Mouse (Mus musculus) forebrain, embryonic 12.5 days (tissue): ENCODE measurements around the gene Tsr3. TPM values are rescaled to one million over a fixed set of nuclear protein-coding genes. Genes with fewer than 3 reads are reported as not detected.
A peak's percentile ranks its signal among the peaks of the same experiment; 100 is the strongest.

Source experiments
- ATAC-seq: fragments of 200-750 bp; cut with Nextera tagmentation; 2 replicates; pipeline ENCODE4 v1.8.0; 2017; ENCODE audit warnings: moderate TSS enrichment; ENCODE audit not compliant: low FRiP score
- H3K27ac ChIP-seq: fragments of 300-500 bp; sonication (generic); 2 replicates; pipeline ENCODE4 v1.5.1; 2016; ENCODE audit warnings: mild to moderate bottlenecking
- H3K27me3 ChIP-seq: fragments of 300-500 bp; sonication (generic); 2 replicates; pipeline ENCODE4 v1.6.1; 2016; ENCODE audit warnings: mild to moderate bottlenecking
- H3K36me3 ChIP-seq: fragments of 300-500 bp; sonication (generic); replicated peaks from 2 replicates; pipeline ENCODE4 v1.6.1; 2016; ENCODE audit warnings: mild to moderate bottlenecking
- H3K4me1 ChIP-seq: fragments of 300-500 bp; sonication (generic); 2 replicates; pipeline ENCODE4 v1.6.1; 2016
- H3K4me2 ChIP-seq: fragments of 300-500 bp; sonication (generic); 2 replicates; pipeline ENCODE4 v1.6.1; 2016; ENCODE audit warnings: mild to moderate bottlenecking, moderate library complexity
- H3K4me3 ChIP-seq: fragments of 300-500 bp; sonication (generic); replicated peaks from 2 replicates; pipeline ENCODE4 v1.5.1; 2016; ENCODE audit warnings: mild to moderate bottlenecking
- H3K9ac ChIP-seq: fragments of 300-500 bp; sonication (generic); 2 replicates; pipeline ENCODE4 v1.6.1; 2016; ENCODE audit warnings: mild to moderate bottlenecking
- H3K9me3 ChIP-seq: fragments of 300-500 bp; sonication (generic); 2 replicates; pipeline ENCODE4 v1.6.1; 2016
- WGBS: fragments of 180-500 bp; shearing (Covaris S2); methylation state at CpG from one replicate; pipeline ENCODE4 v1.1.7; 2016; 5-methylcytosine and 5-hydroxymethylcytosine counted together
- polyA plus RNA-seq: library from polyadenylated mRNA; unstranded; fragments of >200 nt; fragmentation: Nextera tagmentation; extraction: Ambion mirVana; gene quantifications from 2 replicates; pipeline ENCODE4 v1.2.1, GENCODE M21; 2016

The Tsr3 gene
- polyA plus RNA-seq, 1 experiment from 2014 or later, result 64.2 TPM

GRCm38 (mm10) chr17:25250181-25250835, 10.3 kb downstream of the Tsr3 start:
- Histone ChIP-seq H3K4me1 (peaks cover 34% of the 10 kb centered on the region), H3K9me3 (no peaks in the 10 kb centered on the region), H3K9ac (no peak overlapping the region), H3K36me3 (peaks cover 4% of the 10 kb centered on the region; the same call in 1 of the 2 replicates), H3K27ac (no peak overlapping the region), H3K27me3 (peaks cover 28% of the 10 kb centered on the region), H3K4me3 (no peak overlapping the region), H3K4me2 (no peak overlapping the region)
- ATAC-seq, result no peak
- 81% methylated on average over 8 of the region's 8 CpGs for WGBS

GRCm38 (mm10) chr17:25252643-25253042, 12.7 kb downstream of the Tsr3 start:
- H3K4me3 ChIP-seq, result no peak overlapping the region
- H3K36me3 ChIP-seq, result no peaks in the 10 kb centered on the region
- no peak overlapping the region; the same call in 1 of the 2 replicates for H3K4me2 ChIP-seq
- ATAC-seq, result peak; percentile 71
- peak overlapping the region; percentile 21; the same call in 1 of the 2 replicates for H3K27ac ChIP-seq
- no peak overlapping the region for H3K9ac ChIP-seq
- H3K9me3 ChIP-seq, result no peaks in the 10 kb centered on the region
- WGBS, result 40% methylated on average over 3 of the region's 3 CpGs
- H3K27me3 ChIP-seq, result peaks cover 44% of the 10 kb centered on the region
- H3K4me1 ChIP-seq, result peaks cover 48% of the 10 kb centered on the region

GRCm38 (mm10) chr17:25253760-25254159, 13.8 kb downstream of the Tsr3 start:
- H3K9me3 ChIP-seq, result no peaks in the 10 kb centered on the region
- 0 out of 2 replicates have a peak overlapping the region, but pooled peaks have one; percentile 26 for H3K27ac ChIP-seq
- peaks cover 44% of the 10 kb centered on the region for H3K27me3 ChIP-seq
- peaks cover 52% of the 10 kb centered on the region for H3K4me1 ChIP-seq
- 22% methylated on average over 10 of the region's 10 CpGs for WGBS
- 0 out of 2 replicates have a peak overlapping the region, but pooled peaks have one; percentile 2 for H3K4me3 ChIP-seq
- H3K9ac ChIP-seq, result 0 out of 2 replicates have a peak overlapping the region, but pooled peaks have one; percentile 25
- 0 out of 2 replicates have a peak, but pooled peaks cover 8% of the 10 kb centered on the region for H3K36me3 ChIP-seq
- ATAC-seq, result no peak
- peak overlapping the region; percentile 29 for H3K4me2 ChIP-seq

GRCm38 (mm10) chr17:25255110-25255509, 15.1 kb downstream of the Tsr3 start:
- no peaks in the 10 kb centered on the region for H3K9me3 ChIP-seq
- 0 out of 2 replicates have a peak overlapping the region, but pooled peaks have one; percentile 29 for H3K9ac ChIP-seq
- H3K4me3 ChIP-seq, result no peak overlapping the region
- H3K36me3 ChIP-seq, result peaks cover 18% of the 10 kb centered on the region
- H3K27ac ChIP-seq, result no peak overlapping the region
- 70% methylated on average over 2 of the region's 2 CpGs for WGBS
- H3K4me1 ChIP-seq, result peaks cover 52% of the 10 kb centered on the region
- H3K27me3 ChIP-seq, result peaks cover 44% of the 10 kb centered on the region
- no peak overlapping the region for H3K4me2 ChIP-seq
- ATAC-seq, result no peak

GRCm38 (mm10) chr17:25256140-25256754, 16.3 kb downstream of the Tsr3 start, which contains the start of gene Baiap3:
Gene Baiap3, minus strand, starts transcription at chr17:25256364.
- peaks cover 23% of the 10 kb centered on the region for H3K36me3 ChIP-seq
- WGBS, result 3% methylated on average over 34 of the region's 35 CpGs
- H3K4me2 ChIP-seq, result peak within 1 kb of the TSS; percentile 61
- H3K9me3 ChIP-seq, result no peaks in the 10 kb centered on the region
- H3K9ac ChIP-seq, result peak within 1 kb of the TSS; percentile 29
- H3K27me3 ChIP-seq, result peaks cover 44% of the 10 kb centered on the region
- no peak within 1 kb of the TSS for H3K27ac ChIP-seq
- ATAC-seq, result peak; percentile 53
- peak within 1 kb of the TSS; percentile 35 for H3K4me3 ChIP-seq
- H3K4me1 ChIP-seq, result peaks cover 52% of the 10 kb centered on the region

- H3K4me3 ChIP-seq, result no peak overlapping the region
- H3K27ac ChIP-seq, result no peak overlapping the region
- ATAC-seq, result no peak
- peaks cover 40% of the 10 kb centered on the region for H3K4me1 ChIP-seq
- H3K36me3 ChIP-seq, result peaks cover 29% of the 10 kb centered on the region
- peaks cover 39% of the 10 kb centered on the region for H3K27me3 ChIP-seq
- WGBS, result 66% methylated on average over 6 of the region's 6 CpGs
- H3K9ac ChIP-seq, result no peak overlapping the region
- H3K4me2 ChIP-seq, result no peak overlapping the region
- no peaks in the 10 kb centered on the region for H3K9me3 ChIP-seq
These were observed 17.9 kb downstream of the Tsr3 start for GRCm38 (mm10) chr17:25257804-25258261.

- no peaks in the 10 kb centered on the region for H3K27me3 ChIP-seq
- H3K4me2 ChIP-seq, result no peak overlapping the region
- H3K4me1 ChIP-seq, result peaks cover 3% of the 10 kb centered on the region
- WGBS, result 81% methylated on average over 3 of the region's 3 CpGs
- no peak overlapping the region for H3K27ac ChIP-seq
- ATAC-seq, result no peak
- H3K4me3 ChIP-seq, result no peak overlapping the region
- H3K9ac ChIP-seq, result no peak overlapping the region
- peaks cover 83% of the 10 kb centered on the region for H3K36me3 ChIP-seq
- H3K9me3 ChIP-seq, result no peaks in the 10 kb centered on the region
These were observed 24.5 kb downstream of the Tsr3 start for GRCm38 (mm10) chr17:25264453-25264852.

GRCm38 (mm10) chr17:25270795-25271335, 30.9 kb downstream of the Tsr3 start:
- ATAC-seq, result no peak
- peaks cover 45% of the 10 kb centered on the region for H3K36me3 ChIP-seq
- WGBS, result 91% methylated on average over 2 of the region's 2 CpGs

GRCm38 (mm10) chr17:25272326-25272725, 32.4 kb downstream of the Tsr3 start:
- Histone ChIP-seq H3K4me2 (peak overlapping the region; percentile 99), H3K27ac (peak overlapping the region; percentile 97), H3K9ac (peak overlapping the region; percentile 99), H3K4me3 (peak overlapping the region; percentile 97), H3K27me3 (no peaks in the 10 kb centered on the region), H3K9me3 (no peaks in the 10 kb centered on the region), H3K4me1 (peaks cover 39% of the 10 kb centered on the region), H3K36me3 (peaks cover 31% of the 10 kb centered on the region)
- 1% methylated on average over 10 of the region's 10 CpGs for WGBS
- no peak for ATAC-seq

More at GRCm38 (mm10) chr17:25270795-25271335, 30.9 kb downstream of the Tsr3 start:
- H3K4me3 ChIP-seq, result peak overlapping the region; percentile 97
- peaks cover 39% of the 10 kb centered on the region for H3K4me1 ChIP-seq
- peak overlapping the region; percentile 99 for H3K4me2 ChIP-seq
- no peak overlapping the region for H3K27ac ChIP-seq
- H3K27me3 ChIP-seq, result no peaks in the 10 kb centered on the region
- peak overlapping the region; percentile 21; the same call in 1 of the 2 replicates for H3K9ac ChIP-seq
- no peaks in the 10 kb centered on the region for H3K9me3 ChIP-seq

GRCm38 (mm10) chr17:25272951-25273705, 33.2 kb downstream of the Tsr3 start:
- WGBS, result under 1% methylated on average over 85 of the region's 92 CpGs
- ATAC-seq, result peak; percentile 93
- peak overlapping the region; percentile 97 for H3K27ac ChIP-seq

GRCm38 (mm10) chr17:25273706-25274501, 33.9 kb downstream of the Tsr3 start:
- peaks cover 39% of the 10 kb centered on the region for H3K4me1 ChIP-seq
- peak; percentile 92 for ATAC-seq
- WGBS, result under 1% methylated on average over 43 of the region's 45 CpGs
- H3K9ac ChIP-seq, result peak overlapping the region; percentile 99
- H3K9me3 ChIP-seq, result no peaks in the 10 kb centered on the region
- peak overlapping the region; percentile 97 for H3K4me3 ChIP-seq
- peak overlapping the region; percentile 99 for H3K4me2 ChIP-seq
- H3K36me3 ChIP-seq, result peaks cover 15% of the 10 kb centered on the region
- no peaks in the 10 kb centered on the region; the same call in 1 of the 2 replicates for H3K27me3 ChIP-seq
- H3K27ac ChIP-seq, result peak overlapping the region; percentile 97

More at GRCm38 (mm10) chr17:25272951-25273705, 33.2 kb downstream of the Tsr3 start:
- Histone ChIP-seq H3K36me3 (peaks cover 22% of the 10 kb centered on the region), H3K9me3 (no peaks in the 10 kb centered on the region), H3K27me3 (no peaks in the 10 kb centered on the region), H3K4me2 (peak overlapping the region; percentile 99), H3K4me3 (peak overlapping the region; percentile 97), H3K9ac (peak overlapping the region; percentile 99), H3K4me1 (peaks cover 39% of the 10 kb centered on the region)
